Mouse (Mus musculus): ENCODE results near the gene Higd1b. TPM values are rescaled to one million over a fixed set of nuclear protein-coding genes. Genes with fewer than 3 reads are reported as not detected.

Higd1b gene
- total and polyA plus RNA-seq, 3 experiments = not detected

GRCm38 (mm10) chr11:102879558-102879957 lies 43.9 kb downstream of the Higd1b start (continued):
- TF ChIP-seq SIN3A (IDR thresholded peaks at IDR 0.05; ENCODE audit: low read length) (0 out of 2 replicates have a peak, but pooled peaks have one; percentile 26), ZC3H11A (IDR thresholded peaks at IDR 0.05; ENCODE audit: low read depth, low read length) (no peak), EP300 (IDR thresholded peaks at IDR 0.05; ENCODE audit: low read length) (peak; percentile 38; the same call in 1 of the 2 replicates), BHLHE40 (IDR thresholded peaks at IDR 0.05; ENCODE audit: low read depth, low read length) (peak; percentile 95), NELFE (IDR thresholded peaks at IDR 0.05; ENCODE audit: low read depth, low read length) (no peak; the same call in 1 of the 2 replicates), GABPA (IDR thresholded peaks at IDR 0.05; ENCODE audit: insufficient replicate concordance, low read depth, low read length) (no peak), ZKSCAN1 (IDR thresholded peaks at IDR 0.05; ENCODE audit: borderline replicate concordance, low read depth, low read length) (no peak), NRF1 (IDR thresholded peaks at IDR 0.05; ENCODE audit: low read depth, low read length) (no peak), MAZ (IDR thresholded peaks at IDR 0.05; ENCODE audit: low read depth, low read length) (no peak), PAX5 (IDR thresholded peaks at IDR 0.05; ENCODE audit: low read length) (no peak)

GRCm38 (mm10) chr11:102880585-102881313 lies 45.1 kb downstream of the Higd1b start, which contains the start of the genes Eftud2 and Ccdc103:
Gene Eftud2, minus strand, starts transcription at chr11:102880985.
Gene Ccdc103, plus strand, starts transcription at chr11:102881204.
- peaks cover 15 to 32% of the 10 kb centered on the region in 2 experiments for H3K36me3 ChIP-seq (replicated peaks in 1 of 2; ENCODE audit: control insufficient read depth in 1 of 2, insufficient read depth in 1 of 2, low read length in 1 of 2)
- peaks cover 6 to 25% of the 10 kb centered on the region in 2 experiments for H3K4me1 ChIP-seq (ENCODE audit: control insufficient read depth in 1 of 2, insufficient read depth in 2 of 2)
- peak within 1 kb of the TSS; percentile 92 for H3K9ac ChIP-seq (ENCODE audit: insufficient read depth, low read depth)
- peak within 1 kb of the TSS; percentile 98 for H3K4me2 ChIP-seq (ENCODE audit: insufficient read depth, low read depth, poor library complexity, severe bottlenecking)
- peaks cover 45% of the 10 kb centered on the region for H3K27me3 ChIP-seq (replicated peaks)
- H3K27ac ChIP-seq (ENCODE audit: insufficient read depth, low read depth) = peak within 1 kb of the TSS; percentile 5; the same call in 1 of the 2 replicates
- in situ Hi-C loops (cut with MboI; ENCODE audit: low pct_ligation_motif_present, low pct_unique_long_range_greater_than_20kb, low sequenced_read_pairs) = no loop called here
- no peaks in the 10 kb centered on the region for H3K9me3 ChIP-seq (replicated peaks; ENCODE audit: low read length)
- peak within 1 kb of the TSS; percentile 65 to 93 (median 87) for H3K4me3 ChIP-seq (replicated peaks in 1 of 3; ENCODE audit: low read depth in 2 of 3, low read length in 2 of 3, poor library complexity in 1 of 3)
- H3K79me2 ChIP-seq (replicated peaks; ENCODE audit: control insufficient read depth, extremely low read depth, insufficient read depth, poor library complexity, severe bottlenecking) = peaks cover 30% of the 10 kb centered on the region
- peak; percentile 94 for DNase-seq (ENCODE audit: extremely low read depth)
- dilution Hi-C loops (cut with MboI; ENCODE audit: extremely low pct_ligation_motif_present, extremely low pct_unique_long_range_greater_than_20kb, low sequenced_read_pairs) = no loop called here
- TF ChIP-seq NRF1 (IDR thresholded peaks at IDR 0.05; ENCODE audit: low read depth, low read length) (peak; percentile 65; the same call in 1 of the 2 replicates), IRF4 (IDR thresholded peaks at IDR 0.05; ENCODE audit: low read depth, low read length) (peak; percentile 67), TCF12 (IDR thresholded peaks at IDR 0.05; ENCODE audit: low read depth, low read length) (peak; percentile 93), E2F4 (IDR thresholded peaks at IDR 0.05; ENCODE audit: insufficient replicate concordance, low read depth, low read length) (no peak), MAZ (IDR thresholded peaks at IDR 0.05; ENCODE audit: low read depth, low read length) (peak; percentile 45; the same call in 1 of the 2 replicates), UBTF (IDR thresholded peaks at IDR 0.05; ENCODE audit: low read depth, low read length) (no peak), SIN3A (IDR thresholded peaks at IDR 0.05; ENCODE audit: low read length) (peak; percentile 99), JUND (conservative IDR thresholded peaks at IDR 0.05; ENCODE audit: low read depth, low read length) (no peak), BHLHE40 (IDR thresholded peaks at IDR 0.05; ENCODE audit: low read depth, low read length) (peak; percentile 81), NELFE (IDR thresholded peaks at IDR 0.05; ENCODE audit: low read depth, low read length) (peak; percentile 99), ETS1 (conservative IDR thresholded peaks at IDR 0.05; ENCODE audit: low read depth, low read length) (no peak), ZKSCAN1 (IDR thresholded peaks at IDR 0.05; ENCODE audit: borderline replicate concordance, low read depth, low read length) (no peak), USF2 (conservative IDR thresholded peaks at IDR 0.05; ENCODE audit: low read depth, low read length) (peak; percentile 99), GABPA (IDR thresholded peaks at IDR 0.05; ENCODE audit: insufficient replicate concordance, low read depth, low read length) (peak; percentile 23; the same call in 1 of the 2 replicates), HCFC1 (IDR thresholded peaks at IDR 0.05; ENCODE audit: low read depth, low read length) (peak; percentile 95), ZC3H11A (IDR thresholded peaks at IDR 0.05; ENCODE audit: low read depth, low read length) (no peak), ZNF384 (IDR thresholded peaks at IDR 0.05; ENCODE audit: low read depth, low read length) (no peak), MAFK (IDR thresholded peaks at IDR 0.05; ENCODE audit: insufficient replicate concordance, low read length) (no peak), EP300 (IDR thresholded peaks at IDR 0.05; ENCODE audit: low read length) (no peak), RAD21 (IDR thresholded peaks at IDR 0.05; ENCODE audit: low read depth, low read length) (no peak), MEF2A (IDR thresholded peaks at IDR 0.05; ENCODE audit: borderline replicate concordance, low read depth, low read length) (peak; percentile 81), KAT2A (IDR thresholded peaks at IDR 0.05; ENCODE audit: insufficient replicate concordance, low read length) (peak; percentile 95), POLR2A (IDR thresholded peaks at IDR 0.05; ENCODE audit: low read depth, low read length) (peak; percentile 99), MYC (IDR thresholded peaks at IDR 0.05; ENCODE audit: low read depth, low read length) (peak; percentile 93), CTCF (conservative IDR thresholded peaks at IDR 0.05 in 1 of 2, IDR thresholded peaks at IDR 0.05 in 1 of 2; ENCODE audit: low read depth in 2 of 2, low read length in 2 of 2) (peak in 1 of 2 experiments; percentile 35; a peak in 2 of 4 replicates), ELF1 (IDR thresholded peaks at IDR 0.05; ENCODE audit: low read depth, low read length) (peak; percentile 96), SMC3 (IDR thresholded peaks at IDR 0.05; ENCODE audit: low read depth, low read length) (no peak), RCOR1 (conservative IDR thresholded peaks at IDR 0.05; ENCODE audit: low read depth, low read length) (peak; percentile 70; the same call in 1 of the 2 replicates), PAX5 (IDR thresholded peaks at IDR 0.05; ENCODE audit: low read length) (no peak), CHD1 (IDR thresholded peaks at IDR 0.05; ENCODE audit: low read depth, low read length) (no peak), JUN (IDR thresholded peaks at IDR 0.05; ENCODE audit: insufficient read depth, low read depth, low read length) (0 out of 2 replicates have a peak, but pooled peaks have one; percentile 7), TBP (conservative IDR thresholded peaks at IDR 0.05; ENCODE audit: low read depth, low read length) (peak; percentile 55; the same call in 1 of the 2 replicates), MAX (IDR thresholded peaks at IDR 0.05; ENCODE audit: low read length) (peak; percentile 100)
